ENCODE assay signal across 9 mouse cellular contexts in the genomic region with DNA sequence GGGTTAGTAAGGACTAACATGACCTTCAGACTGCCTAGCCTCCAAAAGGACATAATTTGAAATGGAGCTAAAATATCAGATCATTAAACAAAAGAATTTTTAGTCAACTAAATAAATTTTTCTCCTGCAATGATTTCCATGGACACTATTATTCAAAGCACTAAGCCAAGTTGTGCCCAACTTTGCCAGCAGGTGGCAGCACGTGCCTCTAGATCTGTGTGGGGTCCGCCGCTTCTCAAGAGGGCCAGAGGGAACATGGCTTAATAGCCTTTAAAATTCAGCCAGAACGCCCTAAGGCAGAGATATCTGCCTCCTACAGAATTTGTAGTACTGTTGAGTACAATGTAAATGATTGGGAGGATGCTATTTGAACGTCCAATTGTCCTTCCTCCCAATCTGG.
DNase-seq lines count a peak whose midpoint lies in the region; ATAC-seq lines count a peak whose summit lies in the region.
"Had no signal": no experiment of that assay in that cellular context is flagged by ENCODE, and none has a peak within 500 bp of the region (broad histone marks: within the 10 kb centered on the region; RNA-seq: fewer than 3 reads in every experiment).

No protein-coding gene starts in this region.

- H3K9ac ChIP-seq in liver, embryonic 12.5 days = no peak overlapping the region
- H3K9ac ChIP-seq in limb, embryonic 13.5 days = no peak overlapping the region
- H3K9ac ChIP-seq: embryonic facial prominence, embryonic 13.5 days had no signal

- H3K4me2 ChIP-seq in liver, embryonic 12.5 days = no peak overlapping the region
- H3K4me2 ChIP-seq in limb, embryonic 13.5 days (replicated peaks) = no peak overlapping the region
- H3K4me2 ChIP-seq: embryonic facial prominence, embryonic 13.5 days had no signal

- no peak for ATAC-seq in liver, embryonic 12.5 days
- peak; percentile 57; the same call in 1 of the 2 replicates for ATAC-seq in limb, embryonic 13.5 days (ENCODE audit: low FRiP score, low read depth)

- 0 out of 2 replicates have a peak, but pooled peaks cover 11% of the 10 kb centered on the region for H3K4me1 ChIP-seq in liver, embryonic 12.5 days
- H3K4me1 ChIP-seq in limb, embryonic 13.5 days = peaks cover 34% of the 10 kb centered on the region

- H3K27ac ChIP-seq in liver, embryonic 12.5 days = no peak overlapping the region
- H3K27ac ChIP-seq in limb, embryonic 13.5 days = no peak overlapping the region
- H3K27ac ChIP-seq: embryonic facial prominence, embryonic 13.5 days had no signal

- peaks cover 22% of the 10 kb centered on the region for H3K27me3 ChIP-seq in liver, embryonic 12.5 days (replicated peaks)
- peaks cover 36% of the 10 kb centered on the region for H3K27me3 ChIP-seq in limb, embryonic 13.5 days
- H3K27me3 ChIP-seq in splenic B cell, adult 2 months (ENCODE audit: control insufficient read depth, insufficient read depth, low read length, poor library complexity, severe bottlenecking) = no peaks in the 10 kb centered on the region

- no peaks in the 10 kb centered on the region for H3K9me3 ChIP-seq in liver, embryonic 12.5 days (replicated peaks)
- no peaks in the 10 kb centered on the region for H3K9me3 ChIP-seq in limb, embryonic 13.5 days
- H3K9me3 ChIP-seq: embryonic facial prominence, embryonic 13.5 days had no signal

- 7% methylated on average over 5 of the region's 5 CpGs for WGBS in liver, embryonic 12.5 days (ENCODE audit: insufficient replicate concordance)
- WGBS in limb, embryonic 13.5 days = 3% methylated on average over 5 of the region's 5 CpGs

- no peak overlapping the region for H3K4me3 ChIP-seq in liver, embryonic 12.5 days
- H3K4me3 ChIP-seq in limb, embryonic 13.5 days = no peak overlapping the region
- H3K4me3 ChIP-seq: embryonic facial prominence, embryonic 13.5 days had no signal

- H3K36me3 ChIP-seq in liver, embryonic 12.5 days = no peaks in the 10 kb centered on the region
- no peaks in the 10 kb centered on the region for H3K36me3 ChIP-seq in limb, embryonic 13.5 days
- no peaks in the 10 kb centered on the region for H3K36me3 ChIP-seq in splenic B cell, adult 2 months (ENCODE audit: control insufficient read depth, insufficient read depth, low read length, poor library complexity, severe bottlenecking)
- H3K36me3 ChIP-seq: embryonic facial prominence, embryonic 13.5 days had no signal

- peak; percentile 70 for DNase-seq in liver
- peak; percentile 88 for DNase-seq in cerebellum, adult 9-10 months
- DNase-seq in gastrocnemius, adult 18-20 months (ENCODE audit: low spot score) = peak; percentile 41
- DNase-seq in kidney, adult 9 months = peak; percentile 68
- DNase-seq in natural killer cell, adult 2 months (ENCODE audit: low spot score in 2 of 2) = peak; percentile 50 to 73
- peak; percentile 87 for DNase-seq in splenic B cell, adult 2 months (ENCODE audit: low read depth, low spot score)
